Mouse (Mus musculus): ENCODE measurements around the gene Tll2. TPM values are rescaled to one million over a fixed set of nuclear protein-coding genes. Genes with fewer than 3 reads are reported as not detected.

The Tll2 gene
- polyA plus RNA-seq, 1 experiment from 2014 or later: 1.1 TPM

GRCm38 (mm10) chr19:41109496-41109895 is 97.1 kb downstream of the Tll2 start:
- Histone ChIP-seq H3K4me2 (replicated peaks) (0 out of 2 replicates have a peak overlapping the region, but pooled peaks have one; percentile 13), H3K27me3 (peaks cover 84% of the 10 kb centered on the region), H3K27ac (replicated peaks) (no peak overlapping the region), H3K9ac (replicated peaks) (no peak overlapping the region), H3K4me1 (peaks cover 40% of the 10 kb centered on the region), H3K9me3 (no peaks in the 10 kb centered on the region), H3K4me3 (no peak overlapping the region), H3K36me3 (no peaks in the 10 kb centered on the region)
- WGBS: 33% methylated on average over 8 of the region's 8 CpGs
- peak; percentile 41; the same call in 1 of the 2 replicates for ATAC-seq (ENCODE audit: low FRiP score, low read depth)

- H3K4me1 ChIP-seq: peaks cover 32% of the 10 kb centered on the region
- H3K9me3 ChIP-seq: no peaks in the 10 kb centered on the region
- H3K27ac ChIP-seq (replicated peaks): no peak overlapping the region
- WGBS: 86% methylated on average over 7 of the region's 7 CpGs
- ATAC-seq (ENCODE audit: low FRiP score, low read depth): no peak
- no peak overlapping the region for H3K4me2 ChIP-seq (replicated peaks)
- no peak overlapping the region for H3K4me3 ChIP-seq
- H3K36me3 ChIP-seq: no peaks in the 10 kb centered on the region
- H3K27me3 ChIP-seq: peaks cover 90% of the 10 kb centered on the region
- no peak overlapping the region for H3K9ac ChIP-seq (replicated peaks)
Observed at GRCm38 (mm10) chr19:41108666-41109065, 98.0 kb downstream of the Tll2 start.

- WGBS: 71% methylated on average over 8 of the region's 8 CpGs
- ATAC-seq (ENCODE audit: low FRiP score, low read depth): no peak
- H3K27me3 ChIP-seq: peaks cover 90% of the 10 kb centered on the region
Observed at GRCm38 (mm10) chr19:41107530-41107929, 99.1 kb downstream of the Tll2 start.

GRCm38 (mm10) chr19:41104922-41105321 is 101.7 kb downstream of the Tll2 start:
- Histone ChIP-seq H3K27ac (replicated peaks) (no peak overlapping the region), H3K36me3 (no peaks in the 10 kb centered on the region), H3K9ac (replicated peaks) (no peak overlapping the region), H3K27me3 (peaks cover 85% of the 10 kb centered on the region), H3K4me1 (peaks cover 14% of the 10 kb centered on the region), H3K4me2 (replicated peaks) (no peak overlapping the region), H3K4me3 (no peak overlapping the region), H3K9me3 (no peaks in the 10 kb centered on the region)
- no peak for ATAC-seq (ENCODE audit: low FRiP score, low read depth)
- 43% methylated on average over 8 of the region's 8 CpGs for WGBS

More at GRCm38 (mm10) chr19:41107530-41107929, 99.1 kb downstream of the Tll2 start:
- Histone ChIP-seq H3K4me1 (peaks cover 22% of the 10 kb centered on the region), H3K4me3 (no peak overlapping the region), H3K4me2 (replicated peaks) (no peak overlapping the region), H3K9me3 (no peaks in the 10 kb centered on the region), H3K27ac (replicated peaks) (no peak overlapping the region), H3K36me3 (no peaks in the 10 kb centered on the region), H3K9ac (replicated peaks) (no peak overlapping the region)

- Histone ChIP-seq H3K9me3 (no peaks in the 10 kb centered on the region), H3K9ac (replicated peaks) (no peak overlapping the region), H3K27me3 (peaks cover 69% of the 10 kb centered on the region), H3K27ac (replicated peaks) (no peak overlapping the region), H3K4me1 (0 out of 2 replicates have a peak, but pooled peaks cover 4% of the 10 kb centered on the region), H3K4me3 (no peak overlapping the region), H3K4me2 (replicated peaks) (no peak overlapping the region), H3K36me3 (no peaks in the 10 kb centered on the region)
- WGBS: 80% methylated on average over 8 of the region's 8 CpGs
- no peak for ATAC-seq (ENCODE audit: low FRiP score, low read depth)
Observed at GRCm38 (mm10) chr19:41101390-41101789, 105.2 kb downstream of the Tll2 start.

- 94% methylated on average over 7 of the region's 7 CpGs for WGBS
- H3K4me3 ChIP-seq: no peak overlapping the region
- no peak overlapping the region for H3K9ac ChIP-seq (replicated peaks)
- H3K9me3 ChIP-seq: no peaks in the 10 kb centered on the region
- H3K4me2 ChIP-seq (replicated peaks): no peak overlapping the region
- H3K36me3 ChIP-seq: no peaks in the 10 kb centered on the region
- no peak for ATAC-seq (ENCODE audit: low FRiP score, low read depth)
- peaks cover 69% of the 10 kb centered on the region for H3K27me3 ChIP-seq
- no peak overlapping the region for H3K27ac ChIP-seq (replicated peaks)
- 0 out of 2 replicates have a peak, but pooled peaks cover 4% of the 10 kb centered on the region for H3K4me1 ChIP-seq
Observed at GRCm38 (mm10) chr19:41100863-41101262, 105.8 kb downstream of the Tll2 start.

GRCm38 (mm10) chr19:41097038-41097437 is 109.6 kb downstream of the Tll2 start:
- Histone ChIP-seq H3K4me3 (no peak overlapping the region), H3K4me1 (0 out of 2 replicates have a peak, but pooled peaks cover 4% of the 10 kb centered on the region), H3K4me2 (replicated peaks) (no peak overlapping the region), H3K36me3 (no peaks in the 10 kb centered on the region), H3K27me3 (peaks cover 64% of the 10 kb centered on the region), H3K27ac (replicated peaks) (no peak overlapping the region), H3K9ac (replicated peaks) (no peak overlapping the region), H3K9me3 (no peaks in the 10 kb centered on the region)
- no peak for ATAC-seq (ENCODE audit: low FRiP score, low read depth)
- 44% methylated on average over 4 of the region's 4 CpGs for WGBS

GRCm38 (mm10) chr19:41091901-41092300 is 114.7 kb downstream of the Tll2 start:
- H3K4me2 ChIP-seq (replicated peaks): no peak overlapping the region
- no peaks in the 10 kb centered on the region for H3K4me1 ChIP-seq
- peaks cover 75% of the 10 kb centered on the region for H3K27me3 ChIP-seq
- no peak overlapping the region for H3K9ac ChIP-seq (replicated peaks)
- no peak overlapping the region for H3K27ac ChIP-seq (replicated peaks)
- WGBS: 89% methylated on average over 2 of the region's 2 CpGs
- ATAC-seq (ENCODE audit: low FRiP score, low read depth): no peak
- H3K36me3 ChIP-seq: no peaks in the 10 kb centered on the region
- H3K4me3 ChIP-seq: no peak overlapping the region
- no peaks in the 10 kb centered on the region for H3K9me3 ChIP-seq

GRCm38 (mm10) chr19:41089833-41090232 is 116.8 kb downstream of the Tll2 start:
- Histone ChIP-seq H3K27me3 (peaks cover 68% of the 10 kb centered on the region), H3K4me1 (no peaks in the 10 kb centered on the region), H3K9me3 (no peaks in the 10 kb centered on the region), H3K4me3 (no peak overlapping the region), H3K27ac (replicated peaks) (no peak overlapping the region), H3K36me3 (no peaks in the 10 kb centered on the region), H3K9ac (replicated peaks) (no peak overlapping the region), H3K4me2 (replicated peaks) (no peak overlapping the region)
- WGBS: 8% methylated on average over 5 of the region's 5 CpGs
- ATAC-seq (ENCODE audit: low FRiP score, low read depth): no peak

GRCm38 (mm10) chr19:41088491-41088890 is 118.1 kb downstream of the Tll2 start:
- ATAC-seq (ENCODE audit: low FRiP score, low read depth): no peak
- H3K27ac ChIP-seq (replicated peaks): no peak overlapping the region
- no peaks in the 10 kb centered on the region for H3K9me3 ChIP-seq
- H3K4me1 ChIP-seq: no peaks in the 10 kb centered on the region
- WGBS: 38% methylated on average over 18 of the region's 18 CpGs
- H3K27me3 ChIP-seq: peaks cover 72% of the 10 kb centered on the region
- H3K9ac ChIP-seq (replicated peaks): no peak overlapping the region
- no peak overlapping the region for H3K4me3 ChIP-seq
- H3K36me3 ChIP-seq: no peaks in the 10 kb centered on the region
- peak overlapping the region; percentile 23; the same call in 1 of the 2 replicates for H3K4me2 ChIP-seq (replicated peaks)

- peaks cover 74% of the 10 kb centered on the region for H3K27me3 ChIP-seq
- no peak overlapping the region for H3K4me2 ChIP-seq (replicated peaks)
Observed at GRCm38 (mm10) chr19:41087901-41088300, 118.7 kb downstream of the Tll2 start.

GRCm38 (mm10) chr19:41086700-41087099 is 119.9 kb downstream of the Tll2 start:
- H3K4me2 ChIP-seq (replicated peaks): no peak overlapping the region
- peak; percentile 53; the same call in 1 of the 2 replicates for ATAC-seq (ENCODE audit: low FRiP score, low read depth)
- no peak overlapping the region for H3K4me3 ChIP-seq
- H3K27ac ChIP-seq (replicated peaks): no peak overlapping the region
- 10% methylated on average over 2 of the region's 2 CpGs for WGBS
- peaks cover 6% of the 10 kb centered on the region for H3K4me1 ChIP-seq
- peaks cover 66% of the 10 kb centered on the region for H3K27me3 ChIP-seq
- H3K9me3 ChIP-seq: no peaks in the 10 kb centered on the region
- H3K9ac ChIP-seq (replicated peaks): no peak overlapping the region
- H3K36me3 ChIP-seq: no peaks in the 10 kb centered on the region

More at GRCm38 (mm10) chr19:41087901-41088300, 118.7 kb downstream of the Tll2 start:
- H3K36me3 ChIP-seq: no peaks in the 10 kb centered on the region
- H3K4me3 ChIP-seq: no peak overlapping the region
- no peak overlapping the region for H3K27ac ChIP-seq (replicated peaks)
- H3K4me1 ChIP-seq: no peaks in the 10 kb centered on the region
- no peak for ATAC-seq (ENCODE audit: low FRiP score, low read depth)
- no peaks in the 10 kb centered on the region for H3K9me3 ChIP-seq
- 72% methylated on average over 4 of the region's 4 CpGs for WGBS
- no peak overlapping the region for H3K9ac ChIP-seq (replicated peaks)

GRCm38 (mm10) chr19:41086289-41086688 is 120.3 kb downstream of the Tll2 start:
- no peak for ATAC-seq (ENCODE audit: low FRiP score, low read depth)
- H3K4me1 ChIP-seq: peaks cover 10% of the 10 kb centered on the region
- peaks cover 66% of the 10 kb centered on the region for H3K27me3 ChIP-seq
- no peak overlapping the region for H3K4me3 ChIP-seq
- H3K27ac ChIP-seq (replicated peaks): no peak overlapping the region
- no peaks in the 10 kb centered on the region for H3K9me3 ChIP-seq
- H3K9ac ChIP-seq (replicated peaks): no peak overlapping the region
- H3K4me2 ChIP-seq (replicated peaks): no peak overlapping the region
- WGBS: 88% methylated on average over 6 of the region's 6 CpGs
- no peaks in the 10 kb centered on the region for H3K36me3 ChIP-seq
